Mouse (Mus musculus): ENCODE measurements around the gene Edem3.

DNA sequence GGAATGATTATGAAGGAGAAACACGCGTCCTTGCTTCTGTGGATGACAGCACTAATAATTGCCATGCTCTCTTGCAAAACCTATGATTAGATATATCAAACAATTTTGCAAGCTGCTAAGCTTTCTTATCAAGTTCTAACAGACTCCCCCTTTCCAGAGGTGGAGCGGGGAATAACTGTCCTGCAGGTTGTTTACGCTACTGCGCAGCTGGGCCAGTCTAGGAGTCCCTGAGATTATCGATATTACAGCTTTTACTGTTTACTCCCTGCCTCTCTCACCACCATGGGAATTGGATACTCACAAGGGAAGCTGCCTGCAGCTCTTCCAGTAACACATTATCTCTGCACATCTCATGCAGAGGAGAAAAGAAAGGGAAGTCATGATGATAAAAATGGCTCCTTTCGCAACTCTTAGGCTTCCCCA lies 14.0 kb upstream of the Edem3 start:
- TF ChIP-seq CTCF (IDR thresholded peaks at IDR 0.05; ENCODE audit: extremely low read depth, insufficient read length, insufficient replicate concordance, low read depth, low read length) (no peak), POLR2A (IDR thresholded peaks at IDR 0.05; ENCODE audit: low read depth, low read length) (no peak)

All from small intestine, adult 2 months (tissue).